Mouse (Mus musculus): ENCODE results near the gene Scfd1.

GRCm38 (mm10) chr12:51437541-51437940 is 60.2 kb downstream of the Scfd1 start:
- no peak for TF ChIP-seq CTCF (IDR thresholded peaks at IDR 0.05; ENCODE audit: low read depth, low read length)
- TF ChIP-seq POLR2A (IDR thresholded peaks at IDR 0.05; ENCODE audit: borderline replicate concordance, low read depth, low read length) = no peak
